39 mouse cellular contexts compared by ENCODE assay signal in genomic region chr17:36858181-36858580, GRCm38 (mm10). TPM values are rescaled to one million over a fixed set of nuclear protein-coding genes. Genes with fewer than 3 reads are reported as not detected.
"Had no signal": no experiment of that assay in that cellular context is flagged by ENCODE, and none has a peak within 500 bp of the region (broad histone marks: within the 10 kb centered on the region; RNA-seq: fewer than 3 reads in every experiment).

No protein-coding gene starts in this region.

- H3K27me3 ChIP-seq: embryonic facial prominence, embryonic 12.5 days; embryonic facial prominence, embryonic 13.5 days; embryonic facial prominence, embryonic 15.5 days; forebrain, embryonic 12.5 days; forebrain, embryonic 13.5 days; forebrain, embryonic 15.5 days had no signal

- H3K27ac ChIP-seq: embryonic facial prominence, embryonic 10.5 days; embryonic facial prominence, embryonic 12.5 days; embryonic facial prominence, embryonic 13.5 days; embryonic facial prominence, embryonic 15.5 days; forebrain, embryonic 10.5 days; forebrain, embryonic 12.5 days; forebrain, embryonic 13.5 days; forebrain, embryonic 15.5 days; gastrocnemius, adult 2 months; heart, adult 2 months had no signal

- ATAC-seq: forebrain, embryonic 13.5 days; forebrain, embryonic 14.5 days; forebrain, embryonic 15.5 days; forebrain, embryonic 16.5 days; forebrain, postnatal 0 days had no signal

- H3K9me3 ChIP-seq: embryonic facial prominence, embryonic 10.5 days; embryonic facial prominence, embryonic 12.5 days; embryonic facial prominence, embryonic 13.5 days; embryonic facial prominence, embryonic 15.5 days; forebrain, embryonic 10.5 days; forebrain, embryonic 12.5 days; forebrain, embryonic 13.5 days; forebrain, embryonic 15.5 days had no signal

- H3K9ac ChIP-seq: embryonic facial prominence, embryonic 12.5 days; embryonic facial prominence, embryonic 13.5 days; embryonic facial prominence, embryonic 15.5 days; forebrain, embryonic 12.5 days; forebrain, embryonic 13.5 days; forebrain, embryonic 15.5 days; forebrain, postnatal 0 days had no signal

- H3K4me2 ChIP-seq: embryonic facial prominence, embryonic 12.5 days; embryonic facial prominence, embryonic 13.5 days; embryonic facial prominence, embryonic 15.5 days; forebrain, embryonic 12.5 days; forebrain, embryonic 13.5 days; forebrain, embryonic 15.5 days had no signal

- DNase-seq: cerebellum, adult 8-10 months; cerebellum, adult 9-10 months; cerebellum, adult 9-11 months; cerebellum, postnatal 10 days; cerebellum, postnatal 14 days; cerebellum, postnatal 25 days; cerebellum, postnatal 36 days; embryo, embryonic 11 days; forebrain, postnatal 0 days; gastrocnemius, adult 2 months; gastrocnemius, postnatal 10 days; gastrocnemius, postnatal 14 days; gastrocnemius, postnatal 25 days; gastrocnemius, postnatal 36 days; heart, adult 11 months; heart, adult 18-20 months; heart, adult 2 months had no signal

- H3K4me3 ChIP-seq: embryonic facial prominence, embryonic 10.5 days; embryonic facial prominence, embryonic 12.5 days; embryonic facial prominence, embryonic 13.5 days; embryonic facial prominence, embryonic 15.5 days; erythroblast, embryonic 14.5 days; forebrain, embryonic 10.5 days; forebrain, embryonic 12.5 days; forebrain, embryonic 13.5 days; forebrain, embryonic 15.5 days; gastrocnemius, adult 2 months; heart, adult 2 months had no signal

- H3K4me1 ChIP-seq: embryonic facial prominence, embryonic 10.5 days; embryonic facial prominence, embryonic 12.5 days; embryonic facial prominence, embryonic 13.5 days; embryonic facial prominence, embryonic 15.5 days; forebrain, embryonic 10.5 days; forebrain, embryonic 12.5 days; forebrain, embryonic 13.5 days; forebrain, embryonic 15.5 days had no signal

RNA-seq across cellular contexts. Expression of gene Trim15, which starts 8.8 kb away (rescaled TPM):
- total RNA-seq: gastrocnemius, adult 18-20 months; gastrocnemius, adult 2 months; gastrocnemius, adult 8-10 months; gastrocnemius, postnatal 10 days; gastrocnemius, postnatal 14 days; gastrocnemius, postnatal 25 days; gastrocnemius, postnatal 36 days; gastrocnemius, postnatal 4 days; granulocyte monocyte progenitor cell, adult 5-6 weeks; heart, adult 18-20 months; heart, adult 2 months; heart, adult 8-10 months had no signal
- polyA plus RNA-seq: cortical plate, adult 2 months; gonadal fat pad, adult 2 months had no signal

RNA-seq across cellular contexts. Expression of gene Trim10, which starts 11.2 kb away (rescaled TPM):
- total RNA-seq: forebrain, postnatal 0 days; gastrocnemius, adult 18-20 months; gastrocnemius, adult 2 months; gastrocnemius, adult 8-10 months; gastrocnemius, postnatal 14 days; gastrocnemius, postnatal 36 days; granulocyte monocyte progenitor cell, adult 5-6 weeks had no signal
- polyA plus RNA-seq: cortical plate, adult 2 months had no signal

RNA-seq across cellular contexts. Expression of gene Trim40, which starts 31.7 kb away (rescaled TPM):
- total RNA-seq: gastrocnemius, adult 18-20 months; gastrocnemius, adult 2 months; gastrocnemius, adult 8-10 months; gastrocnemius, postnatal 10 days; gastrocnemius, postnatal 14 days; gastrocnemius, postnatal 25 days; gastrocnemius, postnatal 36 days; gastrocnemius, postnatal 4 days; granulocyte monocyte progenitor cell, adult 5-6 weeks; heart, adult 18-20 months; heart, adult 2 months had no signal
- polyA plus RNA-seq: embryonic facial prominence, embryonic 10.5 days; embryonic facial prominence, embryonic 11.5 days; embryonic facial prominence, embryonic 12.5 days; embryonic facial prominence, embryonic 13.5 days; embryonic facial prominence, embryonic 14.5 days; embryonic facial prominence, embryonic 15.5 days; erythroblast, embryonic 14.5 days; forebrain, embryonic 10.5 days; forebrain, embryonic 11.5 days; forebrain, embryonic 12.5 days; forebrain, embryonic 13.5 days; forebrain, embryonic 14.5 days; forebrain, embryonic 15.5 days; forebrain, embryonic 16.5 days; gonadal fat pad, adult 2 months; heart, adult 2 months had no signal

RNA-seq across cellular contexts. Expression of gene Trim31, which starts 39.7 kb away (rescaled TPM):
- total RNA-seq: forebrain, postnatal 0 days; gastrocnemius, adult 18-20 months; gastrocnemius, adult 2 months; gastrocnemius, adult 8-10 months; gastrocnemius, postnatal 10 days; gastrocnemius, postnatal 14 days; gastrocnemius, postnatal 25 days; gastrocnemius, postnatal 36 days; gastrocnemius, postnatal 4 days; granulocyte monocyte progenitor cell, adult 5-6 weeks; heart, adult 18-20 months; heart, adult 2 months; heart, adult 8-10 months had no signal
- polyA plus RNA-seq: cortical plate, adult 2 months; embryonic facial prominence, embryonic 10.5 days; embryonic facial prominence, embryonic 11.5 days; embryonic facial prominence, embryonic 12.5 days; embryonic facial prominence, embryonic 13.5 days; embryonic facial prominence, embryonic 14.5 days; embryonic facial prominence, embryonic 15.5 days; erythroblast, embryonic 14.5 days; forebrain, embryonic 10.5 days; forebrain, embryonic 11.5 days; forebrain, embryonic 12.5 days; forebrain, embryonic 13.5 days; forebrain, embryonic 14.5 days; forebrain, embryonic 15.5 days; forebrain, embryonic 16.5 days; frontal cortex, adult 2 months; heart, adult 2 months had no signal
